Mouse (Mus musculus) right cerebral cortex, adult 18-20 months (tissue): ENCODE measurements around the gene Ctnnbl1.

ENCODE experiments used
- DNase-seq: peaks from one replicate; pipeline ENCODE4 v3.0.0; 2022; ENCODE audit warnings: mixed read lengths

Gene Ctnnbl1

GRCm38 (mm10) chr2:157824249-157824648 lies 87.0 kb downstream of the Ctnnbl1 start:
- no peak for DNase-seq

DNA sequence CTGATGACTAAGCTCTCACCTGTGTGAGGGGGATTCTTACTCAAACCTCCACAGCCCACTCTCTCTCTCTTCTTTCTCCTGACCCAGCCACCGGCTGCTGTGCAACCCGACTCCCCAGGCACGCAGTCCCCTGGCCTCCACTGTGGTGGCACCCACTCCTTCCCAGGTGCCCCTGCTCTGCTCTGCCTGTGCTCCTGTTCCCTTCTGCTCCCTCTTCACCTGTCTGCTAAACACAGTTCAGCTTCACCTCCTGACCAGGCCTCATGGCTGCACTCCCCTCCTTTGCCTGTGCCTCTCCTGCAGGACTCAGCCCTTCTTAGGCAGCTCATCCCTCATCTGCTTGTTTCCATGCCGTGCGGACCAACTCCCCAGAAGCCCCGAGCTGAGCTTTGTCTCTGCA lies 92.9 kb downstream of the Ctnnbl1 start:
- no peak for DNase-seq

- DNase-seq: no peak
Measured at GRCm38 (mm10) chr2:157830620-157831354, 93.6 kb downstream of the Ctnnbl1 start.

DNA sequence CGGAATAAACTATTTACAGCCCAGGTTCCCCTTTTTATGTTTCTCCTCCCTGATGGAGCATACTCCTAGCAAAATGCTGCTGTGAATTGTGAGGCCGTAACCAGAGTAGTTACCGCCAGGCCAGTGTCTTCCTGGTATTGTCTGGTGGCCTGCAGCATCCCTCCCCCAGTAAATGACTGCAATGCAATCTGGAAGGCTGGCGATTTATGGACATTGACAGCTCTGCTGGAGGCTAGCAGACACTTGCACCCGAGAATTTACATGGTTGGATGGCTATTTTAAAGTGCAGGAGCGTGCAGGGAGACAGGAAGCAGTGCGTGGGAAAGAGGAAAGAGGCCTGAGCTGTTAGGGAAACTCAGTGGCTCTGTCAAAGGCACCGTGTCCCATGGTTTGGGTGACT lies 99.8 kb downstream of the Ctnnbl1 start:
- DNase-seq: no peak

DNA sequence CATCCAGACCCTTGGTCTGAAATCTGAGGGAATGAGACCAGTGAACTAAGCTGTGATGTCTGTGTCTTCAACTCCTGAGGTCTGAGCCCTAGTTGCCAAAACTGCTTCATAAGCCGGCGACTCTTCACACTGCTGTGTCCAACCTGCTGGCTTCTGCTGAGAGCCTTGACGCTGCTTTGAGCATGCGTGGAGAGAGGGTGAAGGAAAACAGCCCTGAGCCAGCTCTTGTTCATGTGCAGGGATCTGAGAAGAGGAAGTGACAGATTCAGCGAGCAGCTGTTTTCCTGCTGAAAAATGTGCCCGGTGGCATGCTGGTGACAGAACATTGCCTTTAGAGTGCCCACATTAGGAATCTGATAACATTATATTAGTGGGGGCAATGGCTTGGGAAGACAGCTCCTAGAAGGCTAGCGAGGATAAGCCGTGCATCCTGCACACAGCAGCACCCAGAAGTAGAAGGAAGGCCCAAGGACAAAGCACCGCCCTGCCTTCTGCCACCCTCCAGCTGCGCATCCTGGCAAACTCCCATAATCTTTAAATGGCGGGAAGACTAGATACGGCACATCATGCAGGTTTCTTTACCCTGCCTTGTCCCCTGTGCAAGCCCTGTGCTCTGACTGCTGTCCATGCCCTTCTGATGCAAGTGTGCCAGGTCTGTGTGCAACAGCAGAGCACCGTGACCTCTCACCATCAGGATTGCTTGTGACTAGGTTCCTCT lies 101.2 kb downstream of the Ctnnbl1 start:
- no peak for DNase-seq

DNA sequence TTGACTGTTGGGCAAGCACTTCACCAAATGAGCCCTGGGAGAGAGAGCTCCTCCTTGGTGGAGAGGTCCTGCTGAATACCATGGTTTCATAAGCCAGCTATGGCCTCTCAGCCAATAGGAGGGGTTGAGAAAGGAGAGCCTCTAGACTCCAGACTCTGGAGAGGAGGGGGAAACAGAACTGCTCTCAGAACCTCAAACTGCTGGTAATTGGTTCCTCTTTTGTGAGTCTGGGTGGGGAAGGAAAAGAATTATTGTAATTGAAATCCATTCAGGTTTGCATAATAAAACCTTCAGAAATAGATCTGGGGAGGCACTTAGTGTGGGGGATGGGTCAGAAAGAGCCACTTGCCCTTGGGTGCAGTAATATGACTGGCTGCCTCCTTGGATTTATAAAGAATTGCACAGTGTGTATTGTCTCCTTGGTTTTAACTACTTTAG lies 103.5 kb downstream of the Ctnnbl1 start:
- DNase-seq: no peak

DNA sequence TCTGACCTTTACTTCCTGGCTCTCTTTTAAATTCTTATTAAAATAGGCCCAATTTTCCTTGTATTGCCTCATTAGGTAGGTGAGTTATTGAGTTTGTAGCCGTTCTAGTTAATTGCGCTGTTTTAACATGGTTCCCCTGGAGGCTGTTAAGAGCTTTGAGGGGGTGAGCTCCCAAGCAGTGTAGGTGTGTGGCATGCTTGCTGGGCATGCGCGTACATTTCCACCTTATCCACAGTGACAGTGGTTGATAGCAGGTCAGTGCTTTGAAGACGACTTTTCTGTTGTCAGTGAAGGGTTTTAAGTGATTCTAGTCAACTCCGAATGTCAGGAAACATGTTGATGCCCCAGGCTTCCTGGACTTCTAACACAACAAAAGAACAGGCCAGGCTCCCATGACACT lies 103.9 kb downstream of the Ctnnbl1 start:
- DNase-seq: no peak

GRCm38 (mm10) chr2:157844746-157845145 lies 107.5 kb downstream of the Ctnnbl1 start:
- peak; percentile 33 for DNase-seq

- no peak for DNase-seq
Measured at GRCm38 (mm10) chr2:157845831-157846230, 108.6 kb downstream of the Ctnnbl1 start.

GRCm38 (mm10) chr2:157853135-157853534 lies 115.9 kb downstream of the Ctnnbl1 start:
- no peak for DNase-seq

DNA sequence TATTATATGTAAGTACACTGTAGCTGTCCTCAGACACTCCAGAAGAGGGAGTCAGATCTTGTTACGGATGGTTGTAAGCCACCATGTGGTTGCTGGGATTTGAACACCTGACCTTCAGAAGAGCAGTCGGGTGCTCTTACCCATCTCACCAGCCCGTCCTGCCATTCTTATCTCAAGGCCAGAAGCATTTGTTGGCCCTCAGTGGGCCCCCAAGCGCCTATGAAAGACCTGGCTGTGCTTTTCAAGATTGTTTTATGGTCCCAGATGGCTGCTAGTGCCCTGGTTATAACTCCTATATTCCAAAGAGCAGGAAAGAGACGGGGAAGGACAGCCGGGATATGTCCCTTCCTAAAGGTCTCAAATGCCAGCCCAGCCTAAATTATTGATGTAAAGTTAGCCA lies 118.6 kb downstream of the Ctnnbl1 start:
- DNase-seq: no peak

DNA sequence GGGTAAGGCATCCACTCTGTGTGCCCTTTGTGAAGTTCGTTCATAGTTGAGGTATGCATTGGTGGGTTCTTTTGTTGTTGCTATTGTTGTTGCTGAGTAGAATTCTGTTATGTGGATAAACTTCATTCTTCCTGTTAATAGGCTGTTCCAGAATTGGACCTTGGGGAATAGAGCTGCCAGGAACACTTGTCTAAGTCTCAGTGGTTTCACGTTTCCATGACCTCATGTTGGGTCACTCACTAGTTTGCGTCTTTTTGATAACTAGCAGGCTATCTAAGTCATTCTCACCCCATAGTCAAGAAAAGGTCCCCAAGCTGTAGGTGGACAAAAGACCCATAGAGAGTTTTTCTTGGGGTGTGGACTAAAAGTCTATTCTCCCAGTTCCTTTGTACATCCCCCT lies 120.3 kb downstream of the Ctnnbl1 start:
- DNase-seq: no peak

DNA sequence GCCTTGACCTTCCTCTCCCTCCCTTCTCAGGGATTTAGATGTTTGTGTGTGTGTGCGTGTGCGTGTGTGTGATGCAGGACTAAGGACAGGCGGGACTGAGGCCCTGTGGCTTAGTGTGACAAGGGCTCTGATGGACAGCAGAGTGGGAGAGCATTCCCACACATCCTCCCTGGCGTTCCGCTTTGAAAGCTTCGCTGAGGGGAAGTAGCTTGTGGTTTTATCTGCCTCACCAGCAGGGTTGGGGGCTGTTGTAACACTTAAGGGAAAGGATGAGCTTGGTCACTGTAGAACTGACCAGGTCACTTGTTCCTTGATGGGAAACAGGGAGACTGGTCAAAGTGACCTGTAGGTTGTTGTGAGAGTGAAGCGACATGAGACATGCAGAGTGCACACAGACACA lies 121.1 kb downstream of the Ctnnbl1 start:
- no peak for DNase-seq

GRCm38 (mm10) chr2:157859046-157859701 lies 122.0 kb downstream of the Ctnnbl1 start:
- DNase-seq: no peak

DNA sequence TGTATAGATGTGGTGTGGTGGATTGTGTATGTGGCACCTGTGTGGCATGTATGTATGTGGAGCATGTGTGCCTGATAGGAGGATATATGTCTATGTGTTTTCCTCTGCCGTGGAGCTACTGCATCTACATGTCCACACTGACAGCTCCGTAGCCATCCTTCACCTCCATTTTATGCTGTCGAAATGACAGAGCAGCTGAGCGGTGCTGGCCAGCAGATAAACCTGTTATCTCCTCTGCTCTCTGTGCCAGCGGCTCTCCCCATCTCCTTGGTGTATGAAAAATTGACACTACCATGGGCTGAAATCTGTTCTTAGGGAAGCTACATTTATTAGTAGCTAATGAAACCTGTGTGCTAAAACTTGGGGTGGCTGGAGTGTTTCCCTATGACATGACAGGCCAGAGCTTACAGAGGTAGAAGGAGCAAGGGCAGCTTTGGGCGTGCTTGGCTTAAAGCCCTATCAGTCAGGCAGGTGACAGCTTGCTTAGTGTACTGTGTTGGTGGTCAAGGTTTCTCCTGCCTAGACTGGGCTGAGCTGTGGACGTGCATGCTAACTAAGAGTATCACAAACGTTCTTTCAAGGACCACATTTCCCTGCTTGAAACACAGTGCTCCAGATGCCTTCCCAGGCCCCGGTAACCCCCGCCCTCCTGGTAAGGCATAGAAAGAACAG lies 124.2 kb downstream of the Ctnnbl1 start:
- no peak for DNase-seq

DNA sequence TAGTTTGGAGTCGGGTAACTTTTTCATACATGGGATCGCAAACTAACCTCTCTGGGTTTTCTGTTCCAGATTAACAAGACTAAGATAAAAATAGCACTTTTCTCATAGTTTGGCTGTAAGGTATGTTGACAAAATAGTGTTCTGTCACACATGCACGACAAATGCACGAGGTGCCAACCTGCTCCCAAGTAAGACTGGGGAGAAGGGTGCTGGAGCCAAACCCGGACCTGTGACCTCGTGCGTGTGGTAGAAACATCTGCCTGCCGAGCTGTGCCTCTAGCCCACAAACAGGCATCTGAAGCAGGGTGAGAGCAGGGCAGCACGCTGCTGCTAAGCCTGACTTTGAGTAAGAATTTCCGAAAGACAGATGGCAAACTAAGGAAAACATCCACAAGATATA lies 125.1 kb downstream of the Ctnnbl1 start:
- DNase-seq: no peak

GRCm38 (mm10) chr2:157867126-157867525 lies 129.9 kb downstream of the Ctnnbl1 start:
- no peak for DNase-seq

DNA sequence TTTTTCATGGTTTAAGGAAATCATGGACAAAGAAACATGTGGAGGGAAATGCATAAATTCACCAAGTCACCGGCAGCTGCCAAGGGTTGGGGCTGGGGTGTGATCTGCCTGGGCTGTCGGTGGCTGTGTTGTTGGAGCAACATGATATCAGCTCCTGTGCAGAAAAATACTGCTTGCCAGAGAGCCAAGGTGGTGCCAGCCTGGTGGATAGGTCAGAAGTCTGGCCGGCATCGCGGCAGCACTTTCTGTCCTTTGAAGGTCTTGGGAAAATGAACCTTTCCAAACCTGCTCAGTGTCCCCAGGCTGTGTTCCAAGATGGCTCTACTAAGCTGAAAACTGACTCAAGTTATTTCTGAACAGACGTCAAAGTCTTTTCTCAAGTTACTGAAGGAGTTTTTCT lies 133.0 kb downstream of the Ctnnbl1 start:
- DNase-seq: no peak

- DNase-seq: peak; percentile 52
Measured at GRCm38 (mm10) chr2:157873223-157873622, 136.0 kb downstream of the Ctnnbl1 start.

DNA sequence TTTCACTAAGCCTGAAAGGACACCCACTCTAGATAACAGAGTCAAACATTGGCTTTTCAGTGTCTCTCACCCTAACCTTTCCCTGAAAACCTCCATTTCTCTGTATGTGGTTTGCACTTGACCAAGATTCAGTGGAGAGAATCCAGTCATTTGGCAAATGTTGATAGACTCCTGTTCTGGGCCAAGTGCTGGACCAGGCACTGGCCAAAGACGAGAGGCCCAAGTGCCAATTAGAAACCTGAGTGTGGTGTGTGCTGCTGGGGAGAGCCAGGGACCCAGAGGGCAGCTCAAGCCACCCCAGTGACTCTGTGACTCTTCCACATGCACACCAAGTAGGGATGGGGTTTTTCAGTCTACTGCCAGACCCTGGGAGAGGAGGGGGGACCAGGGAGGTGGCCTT lies 136.5 kb downstream of the Ctnnbl1 start:
- DNase-seq: no peak

- DNase-seq: peak; percentile 40
Measured at GRCm38 (mm10) chr2:157875111-157875510, 137.9 kb downstream of the Ctnnbl1 start.

GRCm38 (mm10) chr2:157877394-157877793 lies 140.2 kb downstream of the Ctnnbl1 start:
- DNase-seq: no peak

DNA sequence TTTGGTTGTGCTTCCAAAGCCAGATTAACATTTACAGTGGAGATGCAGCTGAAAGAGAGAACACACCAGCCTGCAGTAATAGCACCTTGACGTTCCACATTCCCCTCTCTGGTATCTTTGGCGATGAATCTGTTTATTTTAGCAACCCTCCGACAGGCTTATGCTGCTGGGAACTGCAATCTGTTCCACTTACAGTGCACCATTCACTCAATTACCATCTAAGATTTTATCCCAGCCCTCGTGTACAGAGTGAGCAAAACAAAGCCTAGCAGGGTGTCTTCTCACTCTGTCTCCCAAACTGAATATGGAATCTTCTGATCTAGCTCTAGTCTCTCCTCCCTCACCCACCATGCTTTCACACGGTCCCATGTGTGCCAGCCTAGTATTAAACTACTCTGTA lies 140.8 kb downstream of the Ctnnbl1 start:
- DNase-seq: peak; percentile 61
